Mouse (Mus musculus) CD4-positive, CD25-positive, alpha-beta regulatory T cell, adult 2 months (primary cell): Measurements from ENCODE around the gene Homer1.
A peak's percentile ranks its signal among the peaks of the same experiment; 100 is the strongest.

ENCODE experiments used
- DNase-seq: peaks from one replicate; pipeline ENCODE4 v3.0.0-alpha.2; 2012; ENCODE audit warnings: low read depth, low spot score

The Homer1 gene

GRCm38 (mm10) chr13:93399710-93400216, 100.3 kb downstream of the Homer1 start:
- DNase-seq = no peak

DNA sequence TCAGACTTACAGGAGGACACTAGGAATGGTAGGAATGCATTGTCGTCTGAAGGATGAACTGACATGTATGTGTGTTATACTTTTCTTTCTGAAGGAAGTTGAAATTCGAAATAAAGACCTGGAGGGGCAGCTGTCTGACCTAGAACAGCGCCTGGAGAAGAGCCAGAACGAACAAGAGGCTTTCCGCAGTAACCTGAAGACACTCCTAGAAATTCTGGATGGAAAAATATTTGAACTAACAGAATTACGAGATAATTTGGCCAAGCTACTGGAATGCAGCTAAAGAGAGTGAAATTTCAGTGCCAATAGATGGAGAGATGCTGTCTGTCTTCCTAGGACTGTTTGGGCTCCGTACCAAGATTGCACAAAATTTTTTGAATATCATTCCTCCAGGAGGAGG, 102.5 kb downstream of the Homer1 start:
- DNase-seq = no peak

GRCm38 (mm10) chr13:93406855-93407254, 107.4 kb downstream of the Homer1 start:
- DNase-seq = no peak

GRCm38 (mm10) chr13:93410343-93410742, 110.9 kb downstream of the Homer1 start:
- no peak for DNase-seq

DNA sequence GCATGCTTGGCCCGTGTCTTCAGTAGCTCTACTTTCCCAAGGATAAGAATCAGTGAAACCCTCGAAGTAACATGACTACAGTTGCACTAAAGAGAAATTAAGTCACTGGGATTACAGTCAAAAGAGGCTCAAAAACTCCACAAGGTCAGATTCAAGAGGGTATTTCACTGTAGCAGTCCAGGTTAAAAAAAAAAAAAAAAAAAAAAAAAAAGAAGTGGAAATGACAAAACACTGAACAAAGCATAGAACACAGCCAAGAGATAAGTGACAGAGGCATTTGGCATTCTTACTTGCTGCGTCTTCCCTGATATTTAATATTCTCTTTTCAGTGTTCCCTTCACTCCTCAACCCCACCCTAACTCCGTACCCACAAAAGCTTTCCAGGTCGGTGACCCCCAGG, 115.6 kb downstream of the Homer1 start:
- DNase-seq = no peak

- DNase-seq = no peak
These were observed 118.9 kb downstream of the Homer1 start for GRCm38 (mm10) chr13:93418292-93418691.

DNA sequence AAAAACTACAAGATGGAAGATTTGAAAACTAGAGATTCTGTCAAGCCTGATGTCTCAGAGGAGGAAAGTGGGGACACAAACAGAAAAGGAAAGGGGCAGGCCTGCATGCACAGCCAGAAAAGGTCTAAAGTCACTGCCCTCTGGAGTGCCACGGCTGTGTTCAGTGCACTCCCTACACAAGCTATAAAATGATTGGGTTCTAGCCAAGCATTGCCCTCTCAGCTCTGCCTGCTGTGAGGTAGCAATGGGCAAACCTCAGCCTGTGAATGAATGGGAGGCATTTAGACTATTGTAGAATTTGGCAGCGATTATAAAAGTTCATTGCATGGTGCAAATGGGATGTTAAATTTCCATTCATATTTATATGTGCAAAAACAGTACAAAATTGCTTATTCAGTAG, 120.3 kb downstream of the Homer1 start:
- DNase-seq = no peak

DNA sequence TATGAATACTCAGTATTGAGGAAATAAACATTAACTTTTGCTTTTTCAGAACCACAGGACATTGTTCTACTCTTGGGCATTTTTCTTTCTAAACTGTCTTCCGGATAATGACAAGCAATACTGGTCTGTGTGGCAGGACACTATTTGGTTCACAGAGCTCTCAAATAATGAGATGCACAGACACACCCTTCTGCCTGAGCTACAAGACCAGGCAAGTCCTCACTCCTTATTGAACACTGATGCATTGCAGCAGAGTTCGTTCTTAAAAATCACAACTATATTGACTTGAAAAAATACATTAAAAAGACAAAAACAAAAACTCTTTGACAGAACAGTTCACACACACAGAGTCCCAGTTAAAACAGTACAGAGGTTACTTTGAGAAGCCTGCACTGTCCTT, 123.8 kb downstream of the Homer1 start:
- no peak for DNase-seq

DNA sequence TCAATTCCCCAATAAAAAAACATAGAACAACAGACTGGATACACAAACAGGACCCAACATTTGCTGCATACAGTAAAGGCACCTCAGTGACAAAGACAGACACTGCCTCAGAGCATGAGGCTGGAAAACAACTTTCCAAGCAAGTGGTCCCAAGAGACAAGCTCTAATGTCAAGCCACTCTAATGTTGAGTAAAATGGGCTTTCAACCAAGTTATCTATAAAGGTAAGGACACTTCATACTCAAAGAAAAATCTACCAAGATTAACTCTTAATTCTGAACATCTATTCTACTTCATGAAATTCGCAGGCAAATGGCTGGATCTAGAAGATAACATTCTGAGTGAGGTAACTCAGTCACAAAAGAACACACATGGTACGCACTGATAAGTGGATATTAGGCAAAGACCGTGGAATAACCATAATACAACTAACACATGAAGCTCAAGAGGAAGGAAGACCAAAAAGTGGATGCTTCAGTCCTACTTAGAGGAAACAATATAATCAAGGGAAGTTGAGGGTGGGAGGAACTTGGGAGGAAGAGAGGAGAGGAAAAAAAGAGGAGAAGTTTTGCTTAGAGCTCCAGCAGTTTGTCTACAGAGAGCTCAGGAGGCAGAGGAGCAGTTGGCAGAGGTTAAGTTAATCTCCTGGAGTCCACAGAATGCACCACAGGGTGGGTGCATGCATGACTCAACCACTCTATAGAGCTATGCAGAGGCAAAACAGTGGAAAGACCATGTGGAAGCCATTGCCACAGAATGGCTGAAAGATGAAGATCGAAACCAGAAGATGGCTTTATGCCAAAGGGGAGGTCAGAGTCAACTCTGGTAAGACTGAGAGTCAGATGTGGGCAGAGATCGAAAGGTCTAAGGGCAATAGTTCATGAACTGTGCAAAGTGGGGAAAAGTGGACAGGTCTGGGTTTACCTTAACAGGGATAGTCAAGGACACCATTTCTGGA, 128.8 kb downstream of the Homer1 start:
- DNase-seq = no peak

DNA sequence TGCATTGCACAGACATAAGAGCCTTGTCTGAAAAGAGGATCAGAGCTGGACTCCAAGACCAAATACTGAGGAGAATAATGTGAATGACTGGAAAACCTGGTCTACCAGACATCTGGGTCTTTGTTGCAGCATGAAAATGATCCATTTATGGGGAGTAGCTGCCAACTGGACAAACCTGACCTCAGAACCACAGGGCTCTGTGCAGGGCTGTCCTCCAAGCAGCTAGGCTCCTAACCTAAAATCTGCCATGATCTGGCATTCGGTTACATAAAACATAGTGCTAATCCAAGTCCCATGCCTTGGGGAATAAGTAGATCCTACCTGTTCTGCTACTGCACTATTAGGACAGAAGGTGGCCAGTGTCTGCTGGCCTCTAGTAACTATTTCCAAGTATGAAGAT, 129.8 kb downstream of the Homer1 start:
- no peak for DNase-seq

DNA sequence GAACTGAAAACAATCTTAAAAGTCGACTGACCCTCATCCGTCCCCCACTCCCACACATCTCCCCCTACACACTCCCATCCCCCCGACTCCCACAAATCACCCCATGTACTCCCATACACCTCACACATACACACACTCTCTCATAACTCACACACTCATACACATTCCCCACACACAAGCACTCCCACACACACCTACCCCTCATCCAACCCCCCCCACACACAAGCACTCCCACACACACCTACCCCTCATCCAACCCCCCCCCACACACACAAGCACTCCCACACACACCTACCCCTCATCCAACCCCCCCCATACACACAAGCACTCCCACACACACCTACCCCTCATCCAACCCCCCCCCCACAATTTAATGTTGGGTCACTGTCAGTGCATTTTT, 140.7 kb downstream of the Homer1 start:
- DNase-seq = peak; percentile 2

DNA sequence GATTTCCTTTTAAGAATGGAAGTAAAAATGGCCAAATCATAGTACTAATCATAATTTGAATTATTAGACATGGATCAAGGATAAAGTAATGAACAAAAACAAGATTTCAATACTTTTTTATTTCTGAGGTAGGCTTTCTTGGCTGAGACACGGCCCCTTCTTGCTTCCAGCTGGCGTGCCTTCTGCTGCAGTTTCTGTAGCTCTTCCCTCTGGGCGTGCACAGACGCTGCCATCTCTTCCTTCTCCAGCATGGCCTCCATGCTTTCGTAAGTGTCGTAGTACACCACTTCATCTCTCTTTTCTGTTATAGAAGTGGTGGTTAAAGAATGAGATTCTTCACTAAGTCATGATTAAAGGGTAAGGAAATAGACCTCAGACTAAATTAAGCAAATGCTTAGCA, 153.8 kb downstream of the Homer1 start:
- no peak for DNase-seq
